Mouse (Mus musculus) retina, postnatal 1 day (tissue): ENCODE data around the gene Tpk1.

Experiments
- DNase-seq: peaks from one replicate; pipeline ENCODE4 v3.0.0-alpha.2; 2012

Gene Tpk1

GRCm38 (mm10) chr6:43343006-43343405 is 323.1 kb downstream of the Tpk1 start:
- DNase-seq, result no peak

GRCm38 (mm10) chr6:43342386-43342785 is 323.7 kb downstream of the Tpk1 start:
- DNase-seq, result peak; percentile 49

GRCm38 (mm10) chr6:43338804-43339203 is 327.3 kb downstream of the Tpk1 start:
- no peak for DNase-seq

- DNase-seq, result no peak
These were observed 328.6 kb downstream of the Tpk1 start for GRCm38 (mm10) chr6:43337491-43337961.

- DNase-seq, result peak; percentile 15
These were observed 330.4 kb downstream of the Tpk1 start for GRCm38 (mm10) chr6:43335619-43336234.

GRCm38 (mm10) chr6:43333479-43333878 is 332.6 kb downstream of the Tpk1 start:
- peak; percentile 33 for DNase-seq

- DNase-seq, result no peak
These were observed 353.0 kb downstream of the Tpk1 start for GRCm38 (mm10) chr6:43312961-43313656.

- DNase-seq, result no peak
These were observed 353.5 kb downstream of the Tpk1 start for GRCm38 (mm10) chr6:43312546-43312945.

- DNase-seq, result no peak
These were observed 356.0 kb downstream of the Tpk1 start for GRCm38 (mm10) chr6:43310071-43310470.

GRCm38 (mm10) chr6:43309454-43309853 is 356.6 kb downstream of the Tpk1 start, which contains the start of gene Nobox:
TSS of gene Nobox (minus strand) at chr6:43309554.
- no peak for DNase-seq

- DNase-seq, result peak; percentile 27
These were observed 368.6 kb downstream of the Tpk1 start for GRCm38 (mm10) chr6:43297508-43297850.

- peak; percentile 66 for DNase-seq
These were observed 369.1 kb downstream of the Tpk1 start for GRCm38 (mm10) chr6:43296798-43297507.

- no peak for DNase-seq
These were observed 370.2 kb downstream of the Tpk1 start for GRCm38 (mm10) chr6:43295908-43296307.
